Mouse (Mus musculus) adrenal gland, postnatal 14 days (tissue): Measurements from ENCODE around the gene Acat2. TPM values are rescaled to one million over a fixed set of nuclear protein-coding genes. Genes with fewer than 3 reads are reported as not detected.
A peak's percentile ranks its signal among the peaks of the same experiment; 100 is the strongest.
"Not testable (repeated sequence)": the region's sequence is repeated elsewhere in the genome, so short reads cannot be mapped to it uniquely, and the experiment has no call there.

Experiments
- DNase-seq: peaks from one replicate; pipeline ENCODE4 v3.0.0; 2021; ENCODE audit warnings: mixed read lengths
- total RNA-seq: library from RNA; stranded (reverse); gene quantifications from 2 replicates; pipeline ENCODE4 v1.2.3, GENCODE M21; 2021

The Acat2 gene
- total RNA-seq, 1 experiment from 2014 or later: 102 TPM

DNA sequence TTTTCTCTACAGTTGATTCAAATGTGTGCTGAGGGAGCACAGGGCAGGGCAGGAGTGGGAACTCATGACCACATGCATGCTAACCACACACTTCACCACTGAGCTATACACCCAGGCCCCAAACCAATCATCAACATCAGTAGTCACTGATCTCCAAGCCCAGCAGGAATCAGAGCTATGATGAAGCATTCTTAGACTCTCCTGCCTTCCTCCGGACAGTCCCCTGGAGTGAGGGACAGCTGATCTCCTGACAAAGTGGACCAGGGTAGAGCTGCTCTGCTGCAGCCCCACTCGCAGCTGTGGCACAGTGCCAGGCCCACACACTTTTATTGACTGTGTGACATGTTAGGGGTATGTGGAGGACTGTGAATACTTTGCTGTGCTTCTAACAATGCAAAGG lies 1.2 kb downstream of the Acat2 start:
- not testable (repeated sequence) for DNase-seq

DNA sequence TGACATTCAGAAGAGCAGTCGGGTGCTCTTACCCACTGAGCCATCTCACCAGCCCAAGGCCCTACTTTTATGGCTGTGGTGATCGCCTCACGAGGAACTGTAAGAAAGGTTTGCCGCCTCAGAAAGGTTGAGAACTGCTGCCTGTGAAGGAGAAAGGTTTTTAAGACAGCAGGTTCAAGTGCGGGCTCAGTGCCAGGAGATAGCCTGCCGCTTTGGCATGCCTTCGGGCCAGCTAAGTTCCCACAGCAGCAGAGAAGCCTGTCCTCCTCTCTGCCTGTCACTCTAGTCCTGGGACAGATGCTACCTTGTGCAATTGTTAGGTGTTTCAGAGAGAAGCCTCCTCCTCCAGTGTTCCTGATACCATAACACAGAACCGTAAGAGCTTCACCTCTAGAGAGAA lies 3.9 kb downstream of the Acat2 start:
- peak; percentile 50 for DNase-seq

DNA sequence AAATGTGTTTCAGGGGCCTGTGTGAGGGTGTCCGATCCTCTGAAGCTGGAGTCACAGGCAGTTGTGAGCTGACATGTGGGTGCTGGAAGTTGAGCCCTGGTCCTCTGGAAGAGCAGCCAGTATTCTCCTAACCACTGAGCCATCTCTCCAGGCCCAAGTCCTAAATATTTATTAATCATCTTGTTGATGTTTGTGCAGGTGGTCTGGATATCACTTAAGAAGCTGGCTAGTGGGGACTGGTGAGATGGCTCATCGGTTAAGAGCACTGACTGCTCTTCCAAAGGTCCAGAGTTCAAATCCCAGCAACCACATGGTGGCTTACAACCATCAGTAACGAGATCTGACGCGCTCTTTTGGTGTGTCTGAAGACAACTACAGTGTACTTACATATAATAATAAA lies 10.9 kb downstream of the Acat2 start:
- no peak for DNase-seq

DNA sequence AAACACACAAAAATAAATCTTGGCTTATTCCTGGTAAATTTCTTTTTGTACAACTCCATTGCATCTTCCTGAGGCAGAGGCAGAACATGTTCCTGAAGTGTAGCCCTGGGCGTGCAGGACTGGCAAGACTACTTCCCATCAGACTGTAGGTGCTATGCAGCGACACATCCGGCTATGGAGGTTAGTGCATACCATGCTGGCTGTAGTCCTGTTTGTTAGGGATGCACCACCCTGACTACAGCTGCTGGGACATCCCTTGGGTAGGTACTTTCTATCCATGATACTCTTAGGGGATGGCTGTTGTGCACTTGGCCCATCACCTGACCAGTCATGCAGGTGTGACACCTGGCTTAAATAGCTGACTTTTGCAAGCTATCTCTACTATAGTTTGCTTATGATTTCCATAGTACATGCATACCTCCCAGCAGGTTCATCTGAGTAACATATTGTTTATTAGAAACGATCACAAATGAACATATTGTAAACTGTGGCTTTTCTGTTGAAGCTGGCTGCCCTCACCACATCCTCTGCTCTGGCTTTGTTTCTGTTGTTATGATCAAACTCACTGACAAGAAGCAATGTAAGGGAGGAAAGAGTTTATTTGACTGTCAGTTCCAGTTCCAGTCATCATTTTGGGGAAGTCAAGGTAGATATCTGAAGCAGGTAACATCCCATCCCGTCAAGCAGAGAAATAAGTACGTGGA lies 17.9 kb downstream of the Acat2 start:
- DNase-seq: no peak

DNA sequence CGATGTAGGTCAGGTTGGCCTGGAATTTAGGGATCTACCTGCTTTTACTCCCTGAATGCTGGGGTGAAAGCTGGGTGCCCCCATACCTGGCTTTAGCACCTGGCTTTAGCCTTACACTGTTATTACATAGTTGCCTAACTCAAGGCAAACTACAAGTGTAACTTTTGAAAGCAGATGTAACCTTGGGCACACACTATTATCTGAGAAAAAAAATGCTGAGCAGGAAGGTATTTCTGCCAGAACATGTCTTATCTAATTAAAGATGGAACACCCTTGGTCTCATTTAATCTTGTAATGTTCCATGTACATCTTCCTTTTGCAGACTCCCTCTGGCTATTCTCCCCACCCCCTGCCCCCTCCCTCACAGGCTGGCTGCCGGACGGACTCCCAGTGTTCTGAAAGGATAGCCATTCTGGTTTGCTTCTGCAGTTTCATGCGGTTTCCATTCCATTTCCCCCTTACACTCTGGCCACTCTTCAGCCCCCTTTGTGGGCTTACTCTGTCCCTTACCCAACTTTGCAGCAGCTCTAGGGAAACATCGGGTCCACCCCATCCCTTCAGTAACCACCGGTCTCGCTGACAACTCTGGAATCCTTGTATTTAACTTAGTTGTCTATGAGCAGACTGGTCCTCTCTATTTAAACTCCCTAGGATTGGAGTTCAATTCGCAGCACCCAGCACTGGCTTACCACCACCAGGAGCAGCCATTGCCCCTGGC lies 18.8 kb downstream of the Acat2 start:
- DNase-seq: no peak

DNA sequence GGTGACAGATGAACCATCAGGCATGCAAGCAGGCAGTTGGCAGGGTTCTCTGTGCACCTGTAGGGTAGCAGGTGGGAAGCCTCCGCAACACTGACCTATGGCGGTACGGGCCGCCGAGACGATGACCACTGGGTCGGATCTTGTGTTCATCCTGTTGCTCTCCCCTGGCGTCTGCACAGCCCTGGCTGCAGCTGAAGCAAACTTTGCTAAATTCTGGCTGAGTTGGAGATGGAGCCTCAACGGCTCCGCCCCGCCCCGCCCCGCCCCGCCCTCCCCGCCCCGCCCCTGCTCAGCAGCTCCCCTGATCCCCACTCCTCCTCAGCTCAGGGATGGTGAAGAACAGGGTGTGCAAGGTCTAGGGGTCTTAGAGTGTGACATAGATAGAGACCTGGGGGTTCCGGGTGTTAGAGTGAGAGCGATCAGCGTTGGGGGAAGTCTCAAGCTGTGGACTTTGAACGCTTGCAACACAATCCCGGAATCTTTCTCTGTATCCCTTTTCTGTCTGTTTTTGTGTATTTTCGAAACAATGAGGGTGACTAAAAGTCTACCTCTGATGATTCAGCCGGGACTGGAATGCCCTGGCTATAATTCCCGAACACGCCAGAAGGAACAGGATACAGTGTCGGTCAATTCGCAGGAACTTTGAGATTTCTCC lies 20.3 kb downstream of the Acat2 start, which contains the start of gene Acat3:
Acat3 (minus strand) TSS at position 450 of the 655 bp plus-strand sequence.
- DNase-seq: peak; percentile 31

DNA sequence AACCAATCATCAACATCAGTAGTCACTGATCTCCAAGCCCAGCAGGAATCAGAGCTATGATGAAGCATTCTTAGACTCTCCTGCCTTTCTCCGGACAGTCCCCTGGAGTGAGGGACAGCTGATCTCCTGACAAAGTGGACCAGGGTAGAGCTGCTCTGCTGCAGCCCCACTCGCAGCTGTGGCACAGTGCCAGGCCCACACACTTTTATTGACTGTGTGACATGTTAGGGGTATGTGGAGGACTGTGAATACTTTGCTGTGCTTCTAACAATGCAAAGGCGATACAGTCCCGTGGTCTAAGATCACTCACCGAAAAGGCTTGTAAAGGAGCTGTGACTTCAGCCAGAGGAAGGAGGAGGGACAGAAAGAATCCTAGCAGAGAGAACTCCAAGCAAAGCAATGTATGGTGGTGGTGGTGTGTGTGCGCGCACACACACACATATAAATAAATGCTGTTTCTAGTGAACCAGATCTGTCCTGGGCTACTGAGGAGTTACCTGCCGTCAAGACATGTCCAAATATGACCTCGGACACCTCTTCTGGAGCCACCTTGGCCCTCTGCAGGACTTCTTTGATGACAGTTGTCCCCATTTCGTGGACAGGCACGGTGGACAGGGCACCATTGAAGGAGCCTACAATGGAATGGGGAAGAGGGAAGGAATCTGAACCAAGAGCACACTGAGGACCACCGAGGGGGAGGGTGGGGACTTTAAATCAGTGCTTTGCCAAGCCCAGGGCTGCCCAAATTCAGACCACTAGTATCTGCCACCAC lies 21.0 kb downstream of the Acat2 start:
- not testable (repeated sequence) for DNase-seq

DNA sequence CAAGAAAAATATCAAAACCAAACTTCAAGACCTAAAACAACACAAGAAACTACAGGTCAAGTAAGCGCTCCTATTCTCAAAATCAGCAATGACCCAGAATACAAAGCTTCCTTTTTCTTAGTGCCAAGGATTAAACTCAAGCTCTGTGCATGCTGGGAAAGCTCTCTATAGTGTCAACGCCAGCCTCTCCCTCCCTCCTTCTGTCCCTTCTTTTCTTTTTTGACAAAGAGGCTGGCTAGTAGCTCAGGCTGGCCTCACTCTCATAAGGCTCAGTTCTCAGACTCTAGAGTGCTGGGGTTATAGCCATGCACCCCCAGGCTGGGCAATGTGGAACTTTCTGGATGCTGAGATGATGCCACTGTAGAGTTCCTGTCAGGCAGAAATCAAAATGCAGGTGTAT lies 22.5 kb downstream of the Acat2 start:
- no peak for DNase-seq

DNA sequence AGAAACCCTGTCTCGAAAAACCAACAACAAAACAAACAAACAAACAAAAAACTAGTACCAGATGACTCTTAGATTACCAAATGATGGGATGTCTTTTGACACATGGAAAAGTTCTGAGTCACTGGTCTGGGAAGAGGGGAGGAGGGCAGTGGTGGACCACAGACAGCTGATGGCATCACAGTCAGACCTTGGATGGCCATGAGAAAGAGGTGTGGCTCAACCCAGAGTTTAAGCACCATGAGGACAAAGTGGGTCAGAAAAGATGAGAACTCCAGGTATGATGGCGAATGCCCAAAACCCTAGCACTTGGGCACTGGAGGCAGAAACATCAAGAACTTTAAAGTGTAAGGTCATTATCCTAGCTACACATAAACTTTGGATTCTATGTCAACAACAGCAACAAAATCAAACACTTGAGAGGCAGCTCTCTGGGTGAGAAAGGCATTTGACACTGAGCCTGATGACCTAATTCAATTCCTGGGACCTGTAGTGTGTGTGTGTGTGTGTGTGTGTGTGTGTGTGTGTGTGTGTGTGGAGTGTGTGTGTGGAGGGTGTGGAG lies 23.1 kb downstream of the Acat2 start:
- DNase-seq: no peak

DNA sequence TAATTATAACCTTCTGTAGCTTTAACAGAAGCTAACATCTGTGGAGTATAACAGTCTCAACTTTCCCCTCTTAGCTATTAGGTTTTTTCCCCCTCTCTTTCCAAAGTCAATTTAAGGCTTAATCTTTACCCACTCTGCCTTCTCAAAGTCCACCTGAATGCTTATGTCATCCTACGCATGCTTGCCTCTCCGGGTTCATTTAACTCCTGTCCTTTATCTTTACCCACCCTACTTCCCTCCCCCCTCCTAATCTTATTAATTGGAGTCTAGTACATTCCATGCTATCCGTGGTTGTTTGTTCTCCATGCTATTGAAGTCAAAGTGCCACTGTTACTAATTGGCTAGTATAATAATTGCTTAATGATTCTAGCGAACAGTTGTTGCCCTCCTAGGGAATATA lies 24.8 kb downstream of the Acat2 start:
- DNase-seq: no peak

DNA sequence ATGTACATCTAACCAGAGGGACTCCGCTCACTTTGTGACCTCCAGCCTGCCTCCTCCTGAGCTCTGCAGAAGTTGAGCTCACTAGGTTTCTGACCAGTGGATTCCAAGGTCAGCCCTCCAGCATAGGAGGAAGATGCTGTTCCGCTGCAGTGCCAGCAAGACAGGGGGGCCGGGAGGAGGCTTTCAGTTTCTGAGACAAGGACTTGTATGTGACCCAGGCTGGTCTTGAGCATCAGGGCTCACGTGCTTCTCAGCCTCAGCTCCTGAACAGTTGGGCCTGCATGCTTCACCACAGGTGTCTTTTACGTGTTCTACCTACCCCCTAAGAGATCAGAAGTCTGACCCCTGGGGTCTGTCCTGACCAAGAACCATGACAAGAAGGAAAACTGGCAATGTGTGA lies 29.0 kb downstream of the Acat2 start:
- not testable (repeated sequence) for DNase-seq

DNA sequence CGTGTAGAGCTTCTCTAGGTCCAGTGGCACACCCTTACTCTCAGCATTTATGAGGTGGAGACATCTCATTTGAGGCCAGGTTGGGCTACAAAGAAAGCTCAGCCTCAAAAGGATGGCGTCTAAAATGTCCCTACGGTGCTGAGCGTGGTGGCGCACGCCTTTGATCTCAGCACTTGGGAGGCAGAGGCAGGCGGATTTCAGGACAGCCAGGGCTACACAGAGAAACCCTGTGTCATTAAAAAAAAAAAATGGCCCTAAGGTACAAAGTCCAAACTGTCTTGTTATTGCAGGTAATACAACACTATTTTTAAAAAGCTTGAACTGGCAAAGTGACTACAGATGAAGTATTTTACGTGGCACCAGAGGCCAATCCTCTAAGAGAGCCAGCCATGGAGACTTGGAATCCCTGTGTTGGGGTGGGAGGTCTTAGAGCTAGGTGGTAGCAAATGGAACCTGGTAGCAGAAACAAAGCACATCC lies 34.8 kb downstream of the Acat2 start:
- no peak for DNase-seq

DNA sequence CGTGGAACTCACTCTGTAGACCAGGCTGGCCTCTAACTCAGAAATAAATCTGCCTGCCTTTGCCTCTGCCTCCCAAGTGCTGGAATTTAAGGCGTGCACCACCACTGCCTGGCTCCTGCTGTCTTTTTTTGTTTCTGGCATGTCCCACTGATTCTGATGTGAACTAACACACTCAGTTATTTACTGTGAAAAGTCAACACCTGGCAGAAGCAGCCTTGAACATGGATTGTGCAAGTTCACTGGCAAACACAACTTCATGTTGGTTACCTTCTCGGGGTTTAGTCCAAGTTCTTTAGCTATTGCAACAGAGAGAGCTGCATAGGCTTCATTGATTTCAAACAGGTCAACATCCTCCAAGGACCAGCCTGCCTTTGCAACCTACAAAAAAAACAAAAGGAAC lies 35.5 kb downstream of the Acat2 start:
- peak; percentile 27 for DNase-seq

DNA sequence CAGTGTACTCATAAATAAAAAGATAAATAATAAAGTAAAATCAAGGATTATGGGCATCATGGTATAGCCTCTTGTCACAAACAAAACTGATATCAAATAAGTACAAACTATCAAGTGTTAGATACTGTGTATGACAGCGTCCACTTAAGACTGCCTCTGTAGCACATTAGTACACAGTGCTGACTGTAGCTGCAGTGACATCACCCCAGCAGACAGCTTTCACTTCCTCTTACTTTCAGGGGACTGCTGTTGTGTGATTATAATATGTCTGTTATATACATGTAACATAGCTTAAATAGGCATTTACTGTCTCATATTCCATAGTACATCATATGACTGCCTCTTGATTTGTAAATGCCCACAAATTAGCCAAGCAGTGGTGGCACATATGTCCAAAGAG lies 39.5 kb downstream of the Acat2 start:
- no peak for DNase-seq

DNA sequence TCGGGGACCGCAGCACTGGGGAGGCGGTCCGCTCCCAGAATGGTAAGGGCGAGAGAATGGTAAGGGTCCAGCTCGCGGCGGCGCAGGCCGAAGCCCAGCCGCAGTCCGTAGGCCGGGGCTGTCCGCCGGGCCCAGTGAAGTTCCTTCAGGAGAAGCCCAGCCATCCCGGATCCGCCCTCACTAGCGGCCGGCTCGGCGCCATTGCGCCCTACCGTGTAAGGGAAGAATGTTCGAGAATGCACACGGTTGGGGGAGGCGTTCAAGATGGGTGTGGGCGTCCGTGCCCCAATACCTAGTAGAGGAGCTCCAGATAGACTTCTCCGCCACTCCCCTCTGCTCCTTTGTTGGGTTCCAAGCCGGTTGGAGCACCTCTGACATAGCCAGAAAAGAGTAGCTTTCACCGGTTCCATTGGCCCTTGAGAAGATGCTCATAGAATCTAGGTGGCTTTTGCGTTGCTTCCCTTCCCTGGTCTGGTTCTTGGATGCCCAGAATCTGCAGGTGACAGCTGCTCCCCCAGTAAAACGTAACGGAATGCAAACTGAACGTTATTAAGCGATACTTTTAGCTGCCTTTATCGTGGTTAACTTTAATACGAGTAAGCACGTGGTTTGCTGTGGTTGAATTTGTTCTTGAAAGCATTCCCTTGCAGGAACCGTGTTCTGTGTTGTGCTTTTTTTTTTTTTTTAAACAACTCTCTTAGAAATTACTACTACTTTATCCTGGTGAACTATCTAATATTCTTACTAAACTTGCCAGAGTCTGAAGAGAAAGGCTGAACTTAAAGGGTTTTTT lies 43.8 kb downstream of the Acat2 start:
- DNase-seq: peak; percentile 68

DNA sequence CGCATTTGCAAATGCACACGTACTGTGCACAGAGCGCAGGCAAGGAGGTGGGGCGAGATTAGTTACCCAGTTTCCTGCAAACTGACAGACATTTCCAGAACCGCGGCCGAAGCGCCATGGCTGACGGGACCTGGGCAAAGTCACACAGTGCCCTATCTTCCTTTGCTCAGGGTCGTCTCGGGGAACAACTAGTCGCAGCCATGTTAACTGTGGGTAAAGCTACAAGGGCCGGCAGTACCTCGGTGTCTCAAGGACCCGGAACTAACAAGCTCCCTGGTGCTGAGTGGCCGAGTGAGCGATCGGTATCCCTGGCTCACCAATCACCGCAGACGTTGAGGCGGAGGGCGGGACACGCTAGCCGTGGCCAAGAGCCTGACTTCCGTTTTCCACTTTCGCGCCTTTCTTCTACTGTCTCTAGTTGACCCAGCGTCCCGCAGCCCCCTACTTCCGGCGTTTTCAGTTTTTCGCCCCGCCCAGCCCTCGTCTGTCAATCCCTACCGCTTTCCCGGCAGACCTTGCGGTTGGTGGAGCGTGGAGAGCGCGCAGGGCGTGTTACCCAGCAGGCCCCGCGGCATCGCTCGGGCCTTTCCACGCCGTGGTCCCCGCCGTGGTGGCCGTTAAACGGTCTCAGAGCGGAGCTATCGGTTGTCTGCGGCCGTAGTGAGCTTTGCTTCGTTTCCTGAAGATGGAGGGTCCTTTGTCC lies 44.5 kb downstream of the Acat2 start, which contains the start of gene Mrpl18:
Mrpl18 (minus strand) TSS at position 465 of the 703 bp plus-strand sequence.
- peak; percentile 99 for DNase-seq

DNA sequence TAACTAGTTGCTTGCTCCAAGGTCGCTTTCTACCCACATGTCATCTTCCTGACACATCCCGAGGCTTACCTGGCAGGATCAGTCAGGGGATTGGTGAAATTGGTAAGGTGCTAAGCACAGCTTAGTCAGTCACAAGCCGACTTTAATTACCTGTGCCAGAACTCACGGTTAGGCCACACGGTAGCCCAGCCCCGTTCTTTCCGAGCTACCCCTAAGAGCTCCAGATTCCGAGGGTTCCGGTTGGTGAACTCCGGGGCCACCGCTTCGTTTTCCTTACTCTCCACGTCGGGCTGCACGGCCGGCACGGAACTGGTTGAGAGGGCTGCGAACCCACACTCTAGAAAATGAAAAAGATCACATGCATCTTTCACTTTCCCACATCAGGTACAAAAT lies 45.1 kb downstream of the Acat2 start, which contains the start of gene Tcp1:
Tcp1 (plus strand) TSS at position 214 of the 393 bp plus-strand sequence.
- peak; percentile 56 for DNase-seq

DNA sequence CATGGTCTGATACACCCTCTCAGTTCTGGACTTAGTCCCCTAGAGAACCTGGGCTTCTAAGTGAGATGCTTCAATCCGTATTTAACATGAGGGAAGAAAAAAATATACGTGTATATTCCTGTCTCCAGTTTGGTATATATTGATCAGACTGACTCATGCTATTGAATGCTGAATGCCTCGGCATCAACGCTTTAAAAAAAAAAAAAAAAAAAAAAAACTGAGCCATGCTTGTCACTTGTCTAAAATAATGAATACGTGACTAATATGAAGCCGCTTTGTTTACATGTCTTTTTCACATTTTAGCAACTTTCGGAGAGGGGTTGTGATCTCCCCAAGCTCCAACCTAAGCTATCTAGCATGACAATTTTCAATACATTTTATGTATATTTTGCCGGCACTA lies 50.2 kb downstream of the Acat2 start:
- DNase-seq: no peak

DNA sequence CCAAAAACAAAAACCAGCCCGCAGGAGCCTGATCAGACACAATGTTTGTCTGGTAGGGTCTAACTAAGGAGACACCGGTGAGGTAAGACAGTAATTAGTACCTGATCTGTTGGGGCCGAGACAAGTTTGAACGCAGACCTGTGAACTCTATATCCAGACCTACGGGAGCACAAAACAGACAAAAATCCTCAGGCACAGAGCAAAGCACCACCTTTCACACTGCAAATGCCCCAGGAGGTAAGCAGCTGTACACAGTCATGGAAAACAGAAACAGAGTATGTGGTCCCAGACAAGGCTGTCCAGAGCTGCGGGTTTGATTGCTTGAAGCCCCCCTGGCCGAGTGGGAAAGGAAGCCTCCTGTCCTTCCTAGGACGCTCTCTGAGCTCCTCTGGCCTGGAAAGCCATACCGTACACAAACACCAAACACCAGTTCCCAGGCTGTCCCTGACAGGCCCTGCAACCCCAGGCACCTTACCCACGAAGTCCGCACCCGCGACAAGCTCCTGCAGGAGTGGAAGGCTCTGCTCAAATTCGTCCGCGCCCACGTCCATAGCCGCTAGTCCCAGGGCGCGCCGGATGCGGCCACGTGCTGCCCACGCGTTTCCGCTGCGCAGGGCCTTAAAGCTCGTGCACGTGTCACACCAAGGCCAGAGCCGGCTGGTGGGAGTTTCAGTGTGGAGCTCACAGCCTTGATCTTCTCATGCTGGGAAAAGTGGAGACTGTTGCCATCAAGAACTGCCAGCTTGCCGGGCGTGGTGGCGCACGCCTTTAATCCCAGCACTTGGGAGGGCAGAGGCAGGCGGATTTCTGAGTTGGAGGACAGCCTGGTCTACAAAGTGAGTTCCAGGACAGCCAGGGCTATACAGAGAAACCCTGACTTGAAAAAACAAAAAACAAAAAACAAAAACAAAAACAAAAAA lies 50.9 kb downstream of the Acat2 start, which contains the start of gene Pnldc1:
Pnldc1 (minus strand) TSS at position 870 of the 920 bp plus-strand sequence.
- DNase-seq: peak; percentile 40
